Mouse (Mus musculus) thymus, adult 2 months (tissue): ENCODE measurements at regions not wholly inside any gene's neighbourhood (a gene's known extent, or its start where the extent isn't known, plus 50 kb on each side); places are given as distances from the start of the nearest gene placed in this dataset.

Experiments used
- CTCF ChIP-seq: fragments of 200-500 bp; IDR thresholded peaks from 2 replicates; pipeline ENCODE4 v1.5.1; 2012; ENCODE audit warnings: mild to moderate bottlenecking, control low read depth, low read length, moderate library complexity, borderline replicate concordance; ENCODE audit not compliant: control insufficient read depth, poor library complexity, insufficient read depth; ENCODE audit errors: extremely low read depth
- POLR2A ChIP-seq: fragments of 200-500 bp; IDR thresholded peaks from 2 replicates; pipeline ENCODE4 v1.6.1; 2012; ENCODE audit warnings: mild to moderate bottlenecking, low read length, control low read depth, moderate library complexity; ENCODE audit not compliant: control insufficient read depth, poor library complexity, insufficient read depth; ENCODE audit errors: extremely low read depth

DNA sequence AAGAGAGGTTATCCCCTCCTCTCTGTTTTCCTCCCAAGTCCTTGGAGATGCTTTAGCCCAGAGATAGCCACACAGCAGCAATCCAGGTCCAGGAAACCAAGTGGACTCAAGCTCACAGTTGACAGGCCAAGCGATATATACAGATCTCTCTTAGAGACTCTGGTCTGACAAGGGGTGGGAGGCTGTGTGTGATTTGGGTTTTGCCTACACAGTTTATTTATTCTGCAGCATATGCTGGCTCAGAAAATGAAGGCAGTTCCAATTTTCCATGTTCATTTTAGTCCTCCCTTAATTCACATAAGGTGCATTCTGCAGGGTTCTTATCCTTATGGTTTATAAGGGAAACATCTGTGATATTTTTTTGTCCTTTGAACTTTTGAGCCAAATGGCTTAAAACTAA is 595.0 kb upstream of the Apob start:
- TF ChIP-seq POLR2A (no peak), CTCF (no peak)
